Mouse (Mus musculus): Measurements from ENCODE around the gene Gper1. TPM values are rescaled to one million over a fixed set of nuclear protein-coding genes. Genes with fewer than 3 reads are reported as not detected.

The Gper1 gene
- polyA plus RNA-seq, 1 experiment, result 6.8 TPM

- no peak for DNase-seq (ENCODE audit: low read depth)
- TF ChIP-seq POLR2A (IDR thresholded peaks at IDR 0.05; ENCODE audit: borderline replicate concordance, extremely low read depth, insufficient read depth, insufficient read length, poor library complexity, severe bottlenecking) (no peak), CTCF (IDR thresholded peaks at IDR 0.05; ENCODE audit: borderline replicate concordance, extremely low read depth, insufficient read depth, insufficient read length) (no peak)
Measured at GRCm38 (mm10) chr5:139404801-139405401, 18.1 kb upstream of the Gper1 start, which contains the start of gene C130050O18Rik. Gene C130050O18Rik (plus strand): TSS chr5:139405280.

GRCm38 (mm10) chr5:139405478-139405877 lies 17.5 kb upstream of the Gper1 start:
- TF ChIP-seq POLR2A (IDR thresholded peaks at IDR 0.05; ENCODE audit: borderline replicate concordance, extremely low read depth, insufficient read depth, insufficient read length, poor library complexity, severe bottlenecking) (no peak), CTCF (IDR thresholded peaks at IDR 0.05; ENCODE audit: borderline replicate concordance, extremely low read depth, insufficient read depth, insufficient read length) (no peak)

DNA sequence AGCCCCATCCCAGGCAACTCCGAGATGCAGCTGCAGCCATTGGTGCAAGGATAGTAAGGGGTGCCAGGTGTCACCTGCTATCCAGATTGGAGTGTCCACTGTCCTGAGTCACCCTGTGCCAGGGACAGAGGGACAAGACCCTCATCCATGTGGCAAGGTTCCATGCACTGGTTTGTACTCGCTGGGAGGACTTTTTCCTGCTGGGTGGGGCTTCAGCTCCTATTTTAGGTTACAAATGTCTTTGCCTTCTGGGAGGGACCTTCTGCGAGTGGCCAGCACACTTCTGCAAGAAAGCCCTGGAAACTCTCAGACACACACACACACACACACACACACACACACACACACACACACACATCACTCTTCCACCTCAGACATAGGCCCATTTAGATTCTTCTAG lies 17.0 kb upstream of the Gper1 start:
- DNase-seq (ENCODE audit: low read depth), result no peak
- TF ChIP-seq POLR2A (IDR thresholded peaks at IDR 0.05; ENCODE audit: borderline replicate concordance, extremely low read depth, insufficient read depth, insufficient read length, poor library complexity, severe bottlenecking) (no peak), CTCF (IDR thresholded peaks at IDR 0.05; ENCODE audit: borderline replicate concordance, extremely low read depth, insufficient read depth, insufficient read length) (no peak)

More at GRCm38 (mm10) chr5:139405478-139405877, 17.5 kb upstream of the Gper1 start:
- no peak for DNase-seq (ENCODE audit: low read depth)

GRCm38 (mm10) chr5:139407121-139407885 lies 15.6 kb upstream of the Gper1 start:
- no peak for TF ChIP-seq POLR2A (IDR thresholded peaks at IDR 0.05; ENCODE audit: borderline replicate concordance, extremely low read depth, insufficient read depth, insufficient read length, poor library complexity, severe bottlenecking)
- no peak for TF ChIP-seq CTCF (IDR thresholded peaks at IDR 0.05; ENCODE audit: borderline replicate concordance, extremely low read depth, insufficient read depth, insufficient read length)
- DNase-seq (ENCODE audit: low read depth), result no peak

DNA sequence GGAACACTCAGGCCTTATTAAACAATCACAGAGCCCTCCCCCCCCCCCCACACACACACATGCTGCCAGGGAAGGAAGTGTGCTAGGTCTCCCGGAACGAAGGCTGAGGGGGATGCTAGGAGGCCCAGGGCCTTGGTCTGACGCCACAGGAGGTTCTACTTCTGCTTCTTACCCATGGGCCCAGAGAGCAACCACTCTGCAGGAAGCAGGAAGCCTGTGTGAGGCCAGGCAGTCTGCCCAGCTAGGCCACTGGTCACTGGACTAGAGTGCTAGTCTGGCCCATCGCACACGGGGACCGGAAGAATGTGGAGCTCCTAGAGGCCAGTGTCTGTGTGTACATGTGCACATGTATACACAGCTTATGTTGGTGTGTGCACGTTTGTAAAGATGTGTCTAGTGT lies 14.4 kb upstream of the Gper1 start:
- TF ChIP-seq POLR2A (IDR thresholded peaks at IDR 0.05; ENCODE audit: borderline replicate concordance, extremely low read depth, insufficient read depth, insufficient read length, poor library complexity, severe bottlenecking), result no peak
- no peak for TF ChIP-seq CTCF (IDR thresholded peaks at IDR 0.05; ENCODE audit: borderline replicate concordance, extremely low read depth, insufficient read depth, insufficient read length)
- no peak for DNase-seq (ENCODE audit: low read depth)

DNA sequence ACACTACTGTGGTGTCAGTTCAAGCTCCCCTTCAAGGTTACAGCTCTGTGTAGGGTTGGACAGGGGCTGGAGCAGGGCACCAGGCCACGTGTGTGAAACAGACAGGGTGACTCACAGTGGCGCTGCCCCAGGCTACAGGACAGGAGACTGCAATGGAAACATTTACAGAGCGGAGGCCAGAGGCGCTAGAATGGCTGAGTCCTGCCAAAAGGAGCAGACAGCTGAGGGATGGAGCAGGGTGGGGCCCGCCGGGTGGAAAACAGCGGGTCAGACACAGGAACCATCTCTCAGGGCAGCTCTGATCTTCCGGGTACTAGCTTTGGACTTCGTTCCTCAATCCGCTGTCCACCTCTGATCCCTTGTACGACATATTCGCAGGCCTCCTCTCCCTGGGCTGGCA lies 13.5 kb upstream of the Gper1 start:
- no peak for TF ChIP-seq POLR2A (IDR thresholded peaks at IDR 0.05; ENCODE audit: borderline replicate concordance, extremely low read depth, insufficient read depth, insufficient read length, poor library complexity, severe bottlenecking)
- TF ChIP-seq CTCF (IDR thresholded peaks at IDR 0.05; ENCODE audit: borderline replicate concordance, extremely low read depth, insufficient read depth, insufficient read length), result no peak
- DNase-seq (ENCODE audit: low read depth), result no peak

DNA sequence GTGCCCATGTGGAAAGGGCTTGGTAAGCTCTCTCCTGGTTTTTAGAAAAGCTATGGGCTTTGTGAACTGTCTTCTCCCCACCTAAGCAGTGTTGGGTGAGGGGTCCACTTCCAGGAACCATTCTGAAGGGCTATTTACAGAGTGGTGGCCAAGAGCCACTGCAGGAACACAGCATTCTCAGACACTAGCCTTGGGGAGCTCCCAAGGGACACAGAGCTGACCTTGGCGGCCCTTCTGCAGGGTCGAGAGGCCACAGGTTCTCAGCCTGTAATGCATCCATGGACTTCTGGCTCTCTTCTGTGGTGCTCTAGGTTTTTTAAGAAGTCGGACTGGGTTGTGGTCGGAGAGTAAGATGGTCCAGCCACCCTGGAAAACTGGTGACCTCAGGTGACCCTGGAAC lies 12.9 kb upstream of the Gper1 start:
- no peak for DNase-seq (ENCODE audit: low read depth)
- no peak for TF ChIP-seq POLR2A (IDR thresholded peaks at IDR 0.05; ENCODE audit: borderline replicate concordance, extremely low read depth, insufficient read depth, insufficient read length, poor library complexity, severe bottlenecking)
- TF ChIP-seq CTCF (IDR thresholded peaks at IDR 0.05; ENCODE audit: borderline replicate concordance, extremely low read depth, insufficient read depth, insufficient read length), result no peak

DNA sequence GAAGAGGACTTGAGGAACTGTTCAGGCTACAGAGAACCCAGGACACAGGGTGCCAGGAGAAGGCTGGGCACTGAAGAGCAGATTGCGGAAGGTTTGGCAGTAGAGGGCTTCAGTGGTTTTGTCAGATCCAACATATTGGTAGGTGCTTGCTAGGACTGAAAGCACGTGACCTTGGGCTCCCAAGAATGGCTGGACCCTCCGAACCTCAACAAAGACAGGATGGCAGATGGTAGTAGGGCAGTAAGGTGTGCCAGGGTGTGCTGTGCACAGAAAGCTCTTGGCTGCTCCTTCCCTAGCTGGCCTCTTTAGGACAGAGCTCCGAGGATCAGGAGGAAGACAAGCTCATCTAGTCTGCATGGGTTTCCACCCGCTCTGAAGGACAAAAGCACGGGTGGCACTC lies 11.8 kb upstream of the Gper1 start:
- DNase-seq (ENCODE audit: low read depth), result no peak
- TF ChIP-seq POLR2A (IDR thresholded peaks at IDR 0.05; ENCODE audit: borderline replicate concordance, extremely low read depth, insufficient read depth, insufficient read length, poor library complexity, severe bottlenecking) (no peak), CTCF (IDR thresholded peaks at IDR 0.05; ENCODE audit: borderline replicate concordance, extremely low read depth, insufficient read depth, insufficient read length) (no peak)

DNA sequence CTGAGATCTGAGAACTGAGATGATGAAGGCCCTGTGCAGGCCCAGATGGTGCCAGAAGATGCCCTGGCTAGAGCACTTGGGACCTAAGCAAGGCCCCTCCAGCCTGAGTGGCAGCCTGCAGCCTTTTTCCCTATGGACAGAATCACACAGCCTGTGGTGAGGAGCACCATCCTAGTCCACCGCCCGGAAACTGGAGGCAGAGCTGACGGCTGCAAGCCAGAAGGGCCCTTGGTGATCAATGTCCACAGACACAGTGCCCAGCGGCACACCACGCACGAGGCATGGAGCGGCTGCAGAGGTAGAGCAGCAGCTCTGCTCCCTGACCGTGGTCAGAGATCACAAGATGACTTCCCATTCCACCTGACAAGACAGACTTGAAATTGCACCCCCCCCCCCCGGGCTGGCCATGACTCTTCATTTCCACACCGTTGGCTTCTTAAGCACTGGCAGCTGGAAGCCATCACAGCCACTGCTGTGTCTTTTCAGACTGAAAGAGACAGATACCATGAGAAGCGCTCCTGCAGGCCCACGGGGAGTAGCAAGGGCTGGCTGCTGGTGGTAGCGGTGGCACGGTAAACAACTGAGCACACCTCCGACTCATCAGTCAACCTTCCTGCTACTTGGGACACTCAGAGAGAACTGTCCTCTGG lies 11.2 kb upstream of the Gper1 start:
- TF ChIP-seq CTCF (IDR thresholded peaks at IDR 0.05; ENCODE audit: borderline replicate concordance, extremely low read depth, insufficient read depth, insufficient read length) (no peak), POLR2A (IDR thresholded peaks at IDR 0.05; ENCODE audit: borderline replicate concordance, extremely low read depth, insufficient read depth, insufficient read length, poor library complexity, severe bottlenecking) (no peak)
- no peak for DNase-seq (ENCODE audit: low read depth)

DNA sequence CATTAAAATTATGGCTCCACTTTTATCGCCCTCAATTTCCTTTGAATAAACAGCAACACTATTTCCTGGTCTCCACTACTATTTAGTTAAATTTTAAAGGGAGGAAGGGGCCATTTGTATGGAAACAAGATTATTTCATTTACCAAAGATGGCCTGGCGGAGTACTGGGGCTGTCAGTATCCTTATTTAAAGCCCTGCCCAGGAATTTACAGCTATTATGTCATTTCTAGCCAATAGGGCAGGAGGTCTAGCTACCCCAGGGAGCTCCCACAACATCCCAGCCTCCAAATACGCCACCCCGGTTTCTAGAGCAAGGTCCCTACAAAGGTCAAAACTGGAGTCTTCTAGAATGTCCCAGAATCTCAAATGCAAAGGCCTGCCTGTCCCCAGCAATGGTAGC lies 9.4 kb upstream of the Gper1 start:
- no peak for TF ChIP-seq CTCF (IDR thresholded peaks at IDR 0.05; ENCODE audit: borderline replicate concordance, extremely low read depth, insufficient read depth, insufficient read length)
- no peak for TF ChIP-seq POLR2A (IDR thresholded peaks at IDR 0.05; ENCODE audit: borderline replicate concordance, extremely low read depth, insufficient read depth, insufficient read length, poor library complexity, severe bottlenecking)

DNA sequence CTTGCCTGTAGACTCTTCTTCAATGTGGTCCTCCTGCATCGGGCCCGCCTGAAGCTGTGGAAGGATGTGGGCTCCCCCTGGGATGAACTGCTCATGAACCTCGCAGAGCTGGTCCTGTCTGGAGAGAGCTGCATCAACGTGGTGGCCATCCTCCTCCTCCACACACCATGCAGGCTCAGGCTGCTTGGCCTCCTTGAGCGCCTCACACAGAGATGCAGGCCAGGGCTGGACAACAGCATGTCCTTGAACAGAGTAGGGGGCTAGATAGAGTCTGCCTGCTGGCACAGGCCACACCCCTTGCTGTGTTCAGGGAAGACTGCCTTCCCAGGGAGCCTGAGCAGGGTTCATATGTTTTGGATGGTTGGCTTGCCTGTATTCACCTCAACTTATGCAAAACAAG lies 8.0 kb upstream of the Gper1 start:
- TF ChIP-seq POLR2A (IDR thresholded peaks at IDR 0.05; ENCODE audit: borderline replicate concordance, extremely low read depth, insufficient read depth, insufficient read length, poor library complexity, severe bottlenecking) (no peak), CTCF (IDR thresholded peaks at IDR 0.05; ENCODE audit: borderline replicate concordance, extremely low read depth, insufficient read depth, insufficient read length) (no peak)
- no peak for DNase-seq (ENCODE audit: low read depth)

More for the DNA sequence above, 9.4 kb upstream of the Gper1 start:
- DNase-seq (ENCODE audit: low read depth), result no peak
